Mouse (Mus musculus) ZHBTc4 (cell line): ENCODE results near the gene Omp.

ENCODE experiments used
- DNase-seq: peaks from one replicate; pipeline ENCODE4 v3.0.0-alpha.2; 2011; ENCODE audit warnings: low read depth, low spot score

Gene Omp

DNA sequence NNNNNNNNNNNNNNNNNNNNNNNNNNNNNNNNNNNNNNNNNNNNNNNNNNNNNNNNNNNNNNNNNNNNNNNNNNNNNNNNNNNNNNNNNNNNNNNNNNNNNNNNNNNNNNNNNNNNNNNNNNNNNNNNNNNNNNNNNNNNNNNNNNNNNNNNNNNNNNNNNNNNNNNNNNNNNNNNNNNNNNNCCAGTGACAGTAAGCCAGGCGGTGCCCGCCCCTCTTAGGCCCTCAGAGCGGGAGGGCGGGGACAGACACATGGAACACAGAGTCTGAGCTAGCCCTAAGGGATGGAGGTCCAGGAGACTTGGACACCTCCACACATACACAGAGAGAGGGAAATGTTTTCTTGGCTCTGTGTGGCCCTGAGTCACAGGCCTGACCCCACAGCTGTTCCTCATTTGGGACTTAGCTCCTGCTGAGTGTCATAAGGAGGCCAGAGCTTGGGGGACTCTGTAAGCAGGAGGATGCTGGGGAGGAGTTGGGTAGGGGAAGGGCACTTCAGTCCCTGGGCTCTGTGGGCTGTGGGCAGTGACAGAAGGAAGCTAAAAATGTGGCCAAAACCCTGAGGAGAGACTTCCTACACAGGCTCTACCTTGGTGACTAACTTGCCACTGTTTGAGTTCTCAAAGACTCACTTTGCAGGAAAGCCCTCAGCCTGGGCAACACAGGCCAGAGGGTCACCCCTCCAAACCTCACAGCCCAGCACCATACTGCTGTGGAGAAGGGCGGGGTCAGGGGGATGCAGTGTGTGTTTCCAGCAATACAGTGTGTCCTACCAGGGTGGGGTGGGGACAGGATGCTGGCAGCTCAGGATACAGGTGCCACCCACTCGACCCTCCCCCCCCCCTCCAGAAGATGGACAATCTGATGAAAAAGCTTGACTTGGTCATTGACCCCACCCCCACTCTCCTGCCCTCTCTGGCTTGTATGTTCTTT lies 26.1 kb upstream of the Omp start:
- DNase-seq = no peak

DNA sequence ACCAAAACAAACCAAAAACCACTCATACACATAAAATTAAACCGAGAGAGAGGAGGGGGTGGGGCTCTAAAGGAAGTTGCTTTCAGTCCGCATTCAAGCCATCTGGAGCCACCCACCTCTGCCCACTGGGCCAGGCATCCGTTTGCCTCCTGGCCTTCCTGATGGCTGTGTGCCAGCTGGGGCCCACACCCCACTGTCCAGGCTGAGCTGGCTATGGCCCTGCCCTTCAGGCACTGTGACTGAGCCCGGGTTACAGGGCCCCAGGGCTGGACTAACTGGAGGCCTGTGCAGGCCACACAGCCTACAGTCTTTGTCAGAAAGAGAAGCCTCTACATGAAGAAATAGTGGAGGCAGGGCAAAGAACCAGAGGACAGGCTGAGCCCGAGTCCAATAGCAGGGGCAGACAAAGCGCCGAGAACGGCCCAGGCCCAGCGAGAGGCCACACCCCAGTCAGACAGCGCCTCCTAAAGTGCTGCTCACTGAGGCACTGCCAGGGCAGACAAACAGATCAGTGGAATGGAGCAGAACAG lies 19.8 kb upstream of the Omp start:
- DNase-seq = no peak

DNA sequence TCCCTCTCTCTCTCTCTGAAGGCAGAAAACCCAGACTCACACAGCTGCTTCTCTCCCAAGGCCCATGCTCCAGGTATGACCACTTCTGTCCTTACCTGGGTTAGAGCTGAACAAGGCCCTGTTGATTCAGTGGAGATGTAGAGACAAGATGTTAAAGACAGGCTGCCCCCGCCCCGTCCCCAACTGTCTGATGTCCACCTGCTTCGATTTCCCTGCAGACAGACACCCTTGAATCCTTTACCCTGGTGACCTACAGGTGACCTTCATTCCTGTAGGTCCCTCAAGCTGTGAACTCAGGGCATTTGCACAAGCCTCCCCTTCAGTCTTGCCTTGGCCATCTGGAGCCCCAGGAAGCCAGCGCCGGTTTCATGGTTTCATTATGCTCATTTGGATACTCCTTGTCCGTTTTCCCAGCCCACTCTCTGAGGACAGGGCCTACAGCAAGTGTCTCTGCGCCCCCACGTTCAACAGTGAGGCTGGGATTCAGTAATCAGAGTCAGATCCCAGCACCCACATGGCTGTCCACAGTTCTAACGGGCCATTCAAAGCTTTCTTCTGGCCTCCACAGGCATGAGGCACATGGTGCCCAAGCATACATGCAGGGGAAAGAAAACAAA lies 19.2 kb upstream of the Omp start:
- DNase-seq = no peak

DNA sequence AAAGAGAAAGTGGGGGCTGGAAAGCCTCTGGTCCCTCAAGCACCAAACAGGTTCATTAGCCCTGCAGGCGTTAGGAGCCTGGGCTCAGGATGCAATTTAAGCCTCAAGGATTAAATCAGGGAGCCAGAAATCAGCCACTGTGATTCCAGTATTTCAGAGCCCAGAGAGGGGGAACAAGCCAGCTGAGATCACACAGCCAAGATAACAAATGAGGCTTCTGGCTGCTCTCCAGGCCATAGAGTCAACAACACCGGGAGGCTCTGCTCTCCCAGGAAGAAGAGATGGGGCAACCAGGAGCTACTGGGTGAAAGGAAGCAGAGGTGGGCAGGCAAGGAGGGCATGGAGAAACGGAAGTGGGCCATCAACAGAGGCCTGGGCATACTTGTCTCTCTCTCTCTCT lies 18.4 kb upstream of the Omp start:
- DNase-seq = no peak

DNA sequence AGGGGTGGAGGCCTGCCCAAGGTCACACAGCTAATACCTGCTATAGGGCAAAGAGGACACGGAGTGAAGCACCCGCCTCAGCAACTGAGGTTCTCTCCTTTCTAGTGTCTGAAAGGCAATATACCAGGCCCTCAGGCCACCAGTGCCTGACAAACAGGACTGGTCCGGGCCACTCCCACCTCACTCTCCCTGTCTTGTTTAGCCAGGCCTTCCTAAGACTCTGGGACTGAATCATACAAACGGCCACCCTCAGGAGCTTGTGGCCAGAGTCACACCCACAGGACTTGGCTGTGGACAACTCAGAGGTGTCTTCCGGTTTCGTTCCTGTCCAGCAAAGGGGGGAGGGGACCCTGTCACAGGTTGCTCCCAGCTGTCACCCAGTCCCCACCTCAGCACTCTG lies 16.9 kb upstream of the Omp start:
- no peak for DNase-seq

DNA sequence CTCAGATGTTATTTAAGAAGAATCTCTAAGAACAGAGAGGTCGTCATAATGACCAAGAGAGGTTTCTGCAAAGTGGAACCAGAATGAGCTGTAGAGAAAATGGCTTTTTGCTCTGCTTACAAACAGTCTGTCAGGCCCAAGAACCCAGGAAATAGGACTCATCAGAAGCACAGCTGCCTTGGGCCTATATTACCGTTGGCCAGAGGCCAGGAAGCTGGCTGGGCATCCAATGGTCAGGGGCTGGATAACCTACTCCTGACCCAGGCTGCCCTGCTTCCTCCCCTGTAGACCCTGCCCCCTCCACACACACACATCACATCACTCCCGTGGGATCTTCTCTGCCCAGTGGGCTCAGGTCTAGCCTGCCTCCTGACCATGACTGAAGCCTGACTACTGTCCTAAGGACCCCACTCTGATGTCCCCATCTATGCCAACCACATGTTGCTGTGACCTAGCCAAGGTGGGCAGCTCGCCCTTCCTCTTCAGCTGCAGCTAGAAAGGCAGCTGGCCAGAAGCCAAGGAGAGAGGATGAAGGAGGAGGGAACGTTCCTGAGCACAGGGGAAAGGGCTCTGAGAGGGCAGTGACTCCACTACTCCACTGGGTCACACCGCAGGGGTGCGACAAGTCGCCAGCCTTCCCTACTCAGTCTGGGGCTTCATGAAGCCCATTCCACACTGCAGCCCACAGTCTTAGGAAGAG lies 14.9 kb upstream of the Omp start:
- no peak for DNase-seq

DNA sequence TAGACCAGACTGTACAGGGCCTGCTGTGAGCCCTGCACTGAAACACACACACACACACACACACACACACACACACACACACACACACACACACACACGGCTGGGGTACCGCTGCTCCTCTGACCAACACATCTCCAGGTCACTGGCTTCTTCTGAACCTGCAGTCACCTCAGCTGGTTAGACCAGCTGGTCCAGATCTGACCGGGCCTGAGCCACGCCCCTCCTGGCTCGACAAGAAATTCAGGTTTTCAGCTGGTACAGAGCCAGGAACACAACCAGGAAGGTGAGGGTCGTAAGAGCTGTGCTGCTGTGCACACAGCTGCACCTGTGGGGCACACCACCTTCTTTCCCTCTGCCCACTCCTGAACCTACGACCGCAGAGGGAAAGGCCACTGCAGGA lies 13.2 kb upstream of the Omp start:
- DNase-seq = no peak

DNA sequence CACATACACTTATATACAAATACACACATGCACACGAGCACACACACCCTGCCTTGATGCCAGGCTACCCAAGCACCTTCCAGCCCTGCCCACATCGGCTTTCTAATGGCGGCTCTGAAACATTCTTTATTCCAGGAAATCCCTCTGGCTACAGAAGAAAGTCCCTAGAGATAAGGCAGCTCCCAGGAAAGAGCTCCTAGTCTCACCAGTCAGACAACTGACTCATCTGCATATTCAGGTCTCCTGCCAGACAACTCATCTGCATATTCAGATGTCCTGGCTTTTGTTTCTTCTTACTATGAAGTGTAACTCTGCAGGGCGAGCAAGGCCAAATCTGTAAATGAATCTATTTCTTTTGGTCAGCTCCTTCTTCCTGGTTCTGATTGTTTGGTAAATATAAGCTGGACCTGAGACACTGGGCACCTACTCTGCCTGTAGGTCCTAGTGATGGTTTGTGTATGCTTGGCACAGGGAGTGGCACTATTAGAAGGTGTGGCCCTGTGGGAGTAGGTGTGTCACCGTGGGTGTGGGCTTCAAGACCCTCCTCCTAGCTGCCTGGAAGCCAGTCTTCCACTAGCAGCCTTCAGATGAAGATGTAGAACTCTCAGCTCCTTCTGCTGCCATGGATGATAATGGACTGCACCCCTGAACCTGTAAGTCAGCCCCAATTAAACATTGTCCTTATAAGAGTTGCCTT lies 12.5 kb upstream of the Omp start:
- peak; percentile 76 for DNase-seq

DNA sequence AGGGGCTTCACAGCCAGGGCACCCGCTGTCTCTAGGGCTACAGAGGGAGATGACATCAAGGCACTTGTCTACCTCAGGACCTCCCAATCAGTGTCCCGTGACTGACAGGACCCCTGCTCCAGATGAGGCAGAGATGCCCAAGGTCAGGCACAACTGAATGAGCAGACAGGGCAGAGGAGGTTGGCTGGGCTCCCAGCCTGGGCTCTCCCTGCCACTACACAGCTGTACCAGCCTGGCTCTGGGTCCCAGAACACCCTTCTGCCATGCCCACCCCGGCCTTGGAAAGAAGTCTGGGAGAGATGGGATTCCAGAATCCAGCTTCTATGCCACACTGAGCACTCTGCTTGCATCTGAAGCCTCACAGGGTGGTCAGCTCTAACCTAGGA lies 11.0 kb upstream of the Omp start:
- no peak for DNase-seq

DNA sequence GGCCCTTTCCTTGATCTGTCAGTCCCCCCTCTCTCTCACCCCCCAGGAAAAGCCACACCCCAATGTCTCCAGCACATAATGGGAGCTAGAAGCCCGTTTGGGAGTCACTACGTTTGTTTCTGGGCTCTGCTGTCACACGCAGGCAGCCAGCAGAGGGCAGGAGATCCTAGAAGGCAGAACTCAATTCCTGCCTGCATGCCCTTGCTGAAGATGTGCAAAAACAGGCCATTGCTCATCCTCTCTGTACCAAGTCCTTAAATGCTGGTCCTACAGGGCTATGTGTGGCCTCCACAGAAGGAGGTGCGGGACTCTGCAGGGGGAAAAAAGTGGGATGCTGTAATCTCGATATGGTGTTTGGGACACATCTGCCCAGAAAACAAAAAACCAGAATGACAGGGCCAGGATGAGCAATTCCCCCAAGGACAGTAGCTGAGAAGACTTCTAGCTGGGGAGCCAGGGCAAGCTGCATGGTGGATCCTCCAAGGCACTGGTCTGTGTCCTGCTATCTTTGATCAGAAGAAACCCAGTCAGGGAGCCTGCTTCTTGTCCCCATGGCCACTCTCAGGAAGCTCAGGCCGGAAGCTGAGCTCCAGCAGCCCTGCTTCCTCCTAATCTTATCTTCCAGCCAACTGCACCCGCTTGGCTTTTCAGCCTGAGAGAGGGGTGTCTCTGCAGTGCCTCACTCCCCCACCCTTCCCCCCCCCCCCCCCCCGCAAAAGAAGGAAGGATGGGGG lies 10.4 kb upstream of the Omp start:
- peak; percentile 67 for DNase-seq

DNA sequence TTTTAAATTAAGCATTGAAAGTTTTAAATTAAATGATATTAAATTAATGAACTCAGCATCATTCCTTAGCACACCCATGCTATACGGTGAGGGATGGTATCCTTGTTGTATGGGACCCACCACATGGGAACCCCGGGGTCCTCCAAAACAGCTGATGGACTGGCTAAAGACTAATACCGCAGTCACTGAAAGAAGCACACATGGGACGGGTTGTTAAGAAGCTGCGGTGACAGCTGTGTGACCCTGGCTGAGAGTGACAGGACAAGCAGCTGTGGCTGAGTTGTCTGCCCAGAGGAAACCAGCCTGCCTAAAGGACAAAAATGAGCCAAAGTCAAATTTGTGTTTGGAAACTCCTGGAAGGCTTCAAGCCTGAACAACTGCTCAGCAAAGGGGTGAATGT lies 8.6 kb upstream of the Omp start:
- DNase-seq = no peak

DNA sequence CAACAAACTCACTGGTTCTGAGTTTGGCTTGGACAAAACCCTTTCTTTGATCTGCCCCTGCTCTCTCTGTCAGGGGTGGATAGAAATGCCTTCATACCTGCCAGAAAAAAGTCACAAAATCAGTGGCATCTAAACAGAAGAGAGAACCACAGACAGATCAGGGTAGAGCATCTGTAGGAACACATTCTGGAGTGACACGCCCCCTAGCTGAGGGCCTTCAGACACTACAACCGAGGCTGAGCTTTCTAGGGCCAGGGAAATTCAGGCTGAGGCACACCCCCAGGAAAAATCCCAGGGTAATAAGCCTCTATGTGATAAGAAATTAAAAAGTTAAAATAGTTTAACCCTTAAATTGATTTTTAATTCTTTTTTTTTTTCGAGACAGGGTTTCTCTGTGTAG lies 8.0 kb upstream of the Omp start:
- DNase-seq = peak; percentile 58

DNA sequence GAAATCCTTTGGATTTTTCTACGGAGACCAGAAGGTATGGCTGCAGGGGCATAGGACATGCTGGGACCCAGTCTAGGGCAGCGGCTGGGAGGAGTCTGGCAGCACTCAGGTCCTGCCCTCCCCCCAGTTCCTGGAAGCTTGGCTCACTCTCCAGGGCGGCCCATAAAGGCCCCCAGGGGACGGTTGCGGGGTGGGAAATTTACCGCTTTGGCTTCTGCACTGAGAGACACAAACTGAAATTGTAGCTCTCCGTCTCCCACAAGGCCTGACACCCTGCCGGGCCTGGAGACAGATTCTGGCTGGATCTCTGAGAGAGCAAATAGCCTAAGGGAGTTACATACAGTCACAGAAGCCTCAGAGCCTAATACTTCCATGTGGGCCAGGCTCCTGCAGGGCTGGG lies 7.1 kb upstream of the Omp start:
- DNase-seq = no peak

DNA sequence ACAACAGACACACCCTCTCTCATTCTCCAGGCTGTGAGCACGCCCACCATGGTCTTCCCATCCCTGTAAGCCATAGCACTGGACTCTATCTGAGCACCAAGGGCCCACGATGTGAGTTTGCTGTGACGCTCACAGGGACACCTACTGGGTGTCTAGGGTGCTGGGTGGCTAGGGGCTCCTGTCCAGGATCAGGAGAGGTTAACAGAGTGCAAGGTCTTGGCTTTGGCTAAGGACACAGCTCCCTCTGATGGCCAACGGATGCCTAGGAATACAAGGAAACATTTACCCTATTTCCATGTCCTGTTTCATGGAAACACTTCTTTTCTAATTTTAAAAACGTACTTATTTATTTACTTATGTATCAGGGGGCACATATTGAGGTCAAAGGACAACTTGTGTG lies 5.2 kb upstream of the Omp start:
- no peak for DNase-seq

DNA sequence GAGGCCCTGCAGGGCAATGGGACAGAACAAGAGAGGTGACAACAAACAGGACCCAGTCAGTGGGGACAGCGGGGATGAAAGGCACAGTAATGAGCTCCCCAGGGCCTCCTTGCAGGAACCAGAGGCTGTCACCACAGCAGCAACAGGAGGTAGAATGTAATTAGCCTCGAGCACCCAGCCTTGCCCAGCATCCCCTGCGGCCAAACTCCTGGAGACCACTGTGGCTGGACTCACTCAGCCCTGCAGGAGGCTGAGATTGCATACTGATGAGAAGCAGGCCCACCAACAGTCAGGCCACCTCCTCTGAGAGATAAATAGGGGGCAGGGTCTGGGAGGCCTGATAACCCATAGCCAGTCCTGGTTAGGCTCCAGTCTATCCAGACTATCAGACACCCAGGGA lies 4.5 kb upstream of the Omp start:
- no peak for DNase-seq

DNA sequence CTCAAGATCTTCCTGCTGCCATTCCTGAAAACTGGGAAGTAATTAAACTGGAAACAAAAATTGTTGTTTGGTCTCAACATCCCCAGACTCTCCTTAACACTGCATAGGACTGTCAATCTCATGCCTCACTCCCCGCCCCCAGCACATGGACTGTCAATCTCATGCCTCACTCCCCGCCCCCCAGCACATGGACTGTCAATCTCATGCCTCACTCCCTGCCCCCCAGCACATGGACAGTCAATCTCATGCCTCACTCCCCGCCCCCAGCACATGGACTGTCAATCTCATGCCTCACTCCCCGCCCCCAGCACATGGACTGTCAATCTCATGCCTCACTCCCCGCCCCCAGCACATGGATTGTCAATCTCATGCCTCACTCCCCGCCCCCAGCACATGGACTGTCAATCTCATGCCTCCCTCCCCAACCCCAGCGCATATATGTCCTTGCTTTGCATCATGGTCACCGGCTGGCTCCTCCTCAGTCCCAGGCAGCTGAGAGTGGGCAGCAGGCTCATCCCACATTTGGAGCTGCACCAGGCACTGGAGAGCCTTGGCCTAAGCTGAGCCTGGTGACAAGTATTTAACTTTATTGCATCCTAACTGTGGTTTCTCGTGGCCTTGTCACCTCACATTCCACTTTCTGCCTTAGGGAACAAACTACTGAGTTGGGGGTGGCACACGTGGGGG lies 3.6 kb upstream of the Omp start:
- DNase-seq = no peak

DNA sequence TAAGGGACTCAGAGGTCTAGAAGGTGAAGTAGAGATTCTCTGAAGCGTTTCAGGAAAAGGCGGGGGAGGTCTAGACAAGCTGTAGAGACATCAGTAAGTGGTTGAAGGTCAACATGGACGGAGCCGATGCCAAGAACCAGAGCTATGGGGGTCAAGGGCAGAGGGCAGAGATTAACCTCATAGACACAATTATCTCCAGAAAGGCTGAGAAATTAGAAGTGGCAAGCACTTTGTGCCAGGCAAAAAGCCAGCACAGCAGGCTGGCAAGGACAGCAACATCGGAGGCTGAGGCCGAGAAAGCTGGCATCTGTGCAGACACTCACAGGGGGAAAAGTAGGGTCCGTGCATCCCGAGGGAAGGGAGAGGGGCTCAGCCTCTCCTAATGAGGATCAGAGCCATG lies 2.5 kb upstream of the Omp start:
- no peak for DNase-seq

DNA sequence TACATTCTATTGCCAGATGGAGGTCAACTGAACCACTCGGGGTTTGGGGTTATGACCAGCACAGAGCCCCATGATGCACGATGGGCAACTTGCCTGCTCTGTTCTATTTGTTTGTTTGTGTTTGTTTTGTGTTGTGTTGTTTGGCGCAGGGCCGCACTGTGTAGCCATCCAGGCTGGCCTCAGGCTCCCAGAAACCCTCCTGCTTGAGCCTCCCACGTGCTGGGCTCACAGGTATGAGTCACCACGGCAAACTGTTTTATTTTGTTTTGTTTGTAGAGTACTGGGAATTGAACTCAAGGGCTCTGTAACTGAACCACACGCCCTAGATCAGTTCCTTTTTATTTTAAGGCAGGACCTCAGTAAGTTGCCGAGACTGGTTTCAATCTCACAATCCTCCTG lies 1.1 kb upstream of the Omp start:
- no peak for DNase-seq

DNA sequence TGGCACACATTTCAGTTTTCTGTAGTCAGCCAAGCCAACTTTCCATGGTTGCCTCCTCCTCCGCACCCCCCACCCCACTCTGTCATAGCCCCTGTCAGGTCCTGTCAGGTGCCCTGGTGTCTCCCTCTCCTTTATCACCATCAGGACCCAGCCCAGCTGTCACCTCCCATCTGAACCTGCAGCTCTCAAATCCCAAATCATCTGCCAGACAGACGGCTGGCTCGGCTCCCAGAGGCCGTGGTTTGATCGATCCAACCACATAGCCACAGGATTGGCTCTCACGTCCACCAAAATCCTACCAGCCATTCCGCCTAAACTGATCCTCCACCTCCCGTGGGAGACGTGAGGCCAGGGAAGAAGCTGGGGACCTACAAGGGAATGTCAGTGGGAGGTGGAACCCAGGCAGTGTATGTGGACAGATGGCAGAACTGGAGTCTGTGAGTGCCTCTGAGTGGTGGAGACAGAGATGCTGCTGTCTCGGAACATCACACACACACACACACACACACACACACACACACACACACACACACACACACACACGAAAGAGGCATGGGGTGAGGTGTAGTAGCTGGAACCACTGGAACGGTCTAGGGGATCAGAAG lies 642 bp upstream of the Omp start:
- DNase-seq = no peak

DNA sequence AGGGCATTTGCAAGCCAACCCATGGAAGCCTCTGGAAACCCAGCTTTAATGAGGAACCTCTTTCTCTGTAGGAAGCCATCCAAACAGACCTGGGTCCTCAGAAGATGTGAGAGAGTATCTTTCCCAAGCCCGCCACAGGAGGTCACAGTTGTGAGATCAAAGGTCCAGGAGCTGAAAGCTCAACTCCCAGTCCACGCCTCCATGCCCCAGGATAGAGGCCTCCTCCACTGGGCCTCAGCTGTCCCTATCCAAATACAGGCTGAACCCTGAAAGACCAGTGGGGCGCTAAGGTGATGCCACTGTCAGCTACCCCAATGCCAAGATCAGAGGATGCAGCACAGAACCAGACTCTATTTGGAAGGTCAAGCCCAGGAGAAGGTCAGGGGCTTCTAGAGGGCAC lies 2.7 kb downstream of the Omp start:
- DNase-seq = no peak
